Mouse (Mus musculus) gastrocnemius, postnatal 25 days (tissue): Measurements from ENCODE around the gene Tcf7l1. TPM values are rescaled to one million over a fixed set of nuclear protein-coding genes. Genes with fewer than 3 reads are reported as not detected.
A peak's percentile ranks its signal among the peaks of the same experiment; 100 is the strongest.

Experiments used
- DNase-seq: peaks from one replicate; pipeline ENCODE4 v3.0.0; 2022
- total RNA-seq, 2 experiments: library from RNA; stranded (reverse); gene quantifications; 1 replicate in 1 of 2; 2 replicates in 1 of 2; pipeline ENCODE4 v1.2.3; 2021

Gene Tcf7l1
- total RNA-seq, 2 experiments from 2014 or later = 4.8 to 5.8 TPM

GRCm38 (mm10) chr6:72787322-72787947 is 1.6 kb downstream of the Tcf7l1 start:
- DNase-seq = no peak

DNA sequence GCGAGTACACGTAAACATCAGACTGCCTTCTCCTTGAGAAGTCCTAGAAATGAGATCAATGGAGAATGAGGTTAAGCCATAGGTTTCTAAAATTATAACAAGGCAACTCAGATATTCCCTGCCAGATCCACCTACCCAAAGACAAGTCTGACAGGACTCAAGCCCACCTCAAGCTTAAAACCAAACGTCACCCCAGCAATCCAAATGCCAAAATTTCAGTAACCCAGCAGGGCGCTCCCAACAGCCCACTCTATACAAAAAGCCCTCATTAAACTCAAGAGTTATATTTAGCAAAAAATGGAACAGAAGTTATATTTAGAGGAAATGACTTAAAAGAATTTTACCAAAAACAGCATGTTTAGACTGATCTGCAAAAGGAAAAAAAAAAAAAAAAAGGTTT is 5.3 kb downstream of the Tcf7l1 start:
- DNase-seq = no peak

DNA sequence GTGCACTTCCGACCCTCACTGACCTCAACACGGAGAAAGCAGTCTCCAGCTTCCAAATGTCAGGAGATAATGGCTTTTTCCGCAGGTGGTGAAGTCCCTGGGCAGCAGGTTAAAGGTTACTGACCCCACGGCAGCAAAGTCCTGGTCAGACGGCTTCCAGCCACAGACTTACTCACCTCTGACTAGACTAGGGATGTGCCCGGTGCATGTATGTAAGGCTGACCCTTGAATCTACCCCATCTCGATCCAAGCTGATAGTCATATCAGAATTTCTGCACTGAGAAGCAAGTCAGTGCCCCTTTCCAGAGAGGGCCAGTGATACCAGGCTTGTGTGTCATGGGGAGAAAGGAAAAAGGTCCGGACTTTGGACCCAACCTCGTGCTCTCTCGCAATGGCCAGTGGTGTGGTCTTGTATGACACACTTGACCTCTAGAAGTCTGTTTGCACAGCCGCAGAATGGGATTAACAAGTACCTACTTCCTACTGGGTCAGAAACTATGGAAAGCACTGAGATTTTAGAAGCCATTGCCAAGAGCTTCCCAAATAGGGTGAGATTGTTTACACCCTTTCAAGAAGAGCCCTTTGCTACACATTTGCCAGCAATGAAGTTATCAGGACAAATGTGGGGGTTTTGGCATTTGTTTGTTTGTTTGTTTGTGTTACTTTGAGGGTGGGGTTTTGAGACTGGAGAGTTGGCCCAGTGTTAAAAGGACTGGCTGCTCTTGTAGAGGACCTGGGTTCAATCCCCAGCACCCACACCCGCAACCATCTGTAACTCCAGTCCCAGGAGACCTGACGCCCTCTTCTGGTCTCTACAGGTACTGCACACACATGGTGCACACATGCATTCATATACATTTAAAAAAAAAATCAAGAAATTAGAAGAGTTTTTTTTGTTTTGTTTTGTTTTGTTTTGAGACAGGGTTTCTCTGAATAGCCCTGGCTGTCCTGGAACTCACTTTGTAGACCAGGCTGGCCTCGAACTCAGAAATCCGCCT is 10.0 kb downstream of the Tcf7l1 start:
- no peak for DNase-seq

DNA sequence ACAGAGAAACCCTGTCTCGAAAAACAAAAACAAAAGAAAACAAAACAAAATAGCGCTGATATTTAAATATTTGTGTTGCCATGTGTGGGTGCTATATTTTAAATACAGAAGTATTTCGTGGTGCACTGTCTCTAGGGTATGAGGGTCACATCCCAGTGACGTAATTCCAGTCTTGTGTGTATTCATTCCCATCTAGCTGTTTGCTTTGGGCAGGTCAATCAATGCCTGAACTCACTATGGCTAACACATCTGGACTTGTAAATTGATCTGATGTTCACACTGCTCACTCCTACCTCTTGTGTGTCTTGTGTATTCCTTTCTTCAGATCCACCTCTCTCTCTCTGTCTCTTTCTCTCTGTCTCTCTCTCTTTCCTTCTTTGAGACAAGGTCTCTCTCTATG is 11.8 kb downstream of the Tcf7l1 start:
- no peak for DNase-seq

DNA sequence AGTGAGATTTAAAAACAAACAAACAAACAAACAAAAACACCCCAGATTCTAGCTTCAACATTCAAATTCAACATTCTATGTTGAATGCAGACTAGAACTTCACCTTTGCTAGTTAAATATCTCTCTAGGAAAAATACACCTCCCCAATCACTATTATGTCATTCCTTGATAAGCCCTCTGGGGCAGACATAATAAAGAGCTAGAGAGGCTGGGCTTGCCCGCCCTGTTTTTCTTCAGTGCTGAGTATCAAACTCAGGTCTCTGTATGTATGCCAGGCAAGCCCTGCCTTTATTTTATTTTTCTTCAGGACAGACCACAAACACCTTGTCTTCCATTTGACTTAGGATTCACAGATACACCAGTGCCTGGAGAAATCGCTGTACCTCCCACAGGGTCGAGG is 14.8 kb downstream of the Tcf7l1 start:
- DNase-seq = no peak

DNA sequence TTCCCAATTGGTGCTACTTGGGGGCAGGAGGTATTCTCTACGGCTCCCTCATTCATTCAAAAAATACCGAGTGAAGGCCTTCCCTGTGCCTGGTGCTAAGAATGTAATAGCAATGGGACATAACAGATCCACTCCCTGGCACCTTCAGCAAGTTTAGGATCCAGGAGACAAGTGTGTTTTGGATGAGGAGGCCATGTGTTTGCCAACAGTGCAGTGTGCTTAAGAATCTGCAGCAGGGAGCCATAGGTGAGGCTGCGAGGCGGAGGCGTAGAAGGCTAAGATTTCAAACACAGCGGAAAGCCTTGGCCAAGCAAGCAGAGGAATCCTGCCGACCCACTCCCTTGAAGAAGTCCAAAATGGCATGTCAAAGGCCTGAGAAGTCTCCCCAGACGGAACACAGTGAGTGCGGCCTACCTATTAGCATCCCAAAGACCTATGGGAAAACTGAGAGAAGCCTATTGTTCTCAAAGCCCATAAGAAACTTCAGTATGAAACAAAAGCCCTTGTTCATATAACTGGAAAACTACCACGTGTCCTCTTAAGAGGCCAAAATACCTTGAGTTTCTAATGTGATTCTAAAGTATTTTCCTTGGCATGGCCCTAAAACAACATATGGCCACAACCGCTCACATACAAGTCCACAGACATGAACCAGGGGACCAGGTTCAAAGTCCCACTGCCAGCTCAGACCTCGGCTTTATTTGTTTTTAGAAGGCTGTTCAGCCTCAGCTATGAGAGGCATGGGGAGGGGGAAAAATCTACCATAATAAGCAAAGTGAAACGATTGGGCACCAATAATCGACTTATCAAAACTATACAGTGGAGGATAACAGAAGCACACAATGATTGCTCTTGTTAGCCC is 18.9 kb downstream of the Tcf7l1 start:
- DNase-seq = no peak

DNA sequence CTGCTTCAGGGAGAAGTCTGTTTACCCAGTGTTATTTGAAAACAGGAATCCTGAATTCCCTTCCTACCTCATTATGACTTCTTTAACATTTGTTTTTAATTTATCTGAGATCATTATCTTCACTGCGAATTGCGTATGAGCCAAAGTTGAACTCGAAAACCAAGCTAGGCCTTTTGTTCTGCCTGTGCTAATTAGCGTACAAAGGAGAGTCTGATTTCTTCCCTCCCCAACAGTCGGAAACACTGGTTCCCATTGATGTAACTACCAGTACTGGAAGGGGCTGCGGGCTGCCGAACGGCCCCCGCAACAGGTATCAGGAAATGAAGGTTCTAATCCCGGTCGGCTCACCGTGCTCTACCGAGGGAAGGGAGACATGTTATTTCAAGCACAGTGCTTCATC is 19.7 kb downstream of the Tcf7l1 start:
- no peak for DNase-seq

- peak; percentile 46 for DNase-seq
Measured at GRCm38 (mm10) chr6:72768804-72769203, 20.2 kb downstream of the Tcf7l1 start.

DNA sequence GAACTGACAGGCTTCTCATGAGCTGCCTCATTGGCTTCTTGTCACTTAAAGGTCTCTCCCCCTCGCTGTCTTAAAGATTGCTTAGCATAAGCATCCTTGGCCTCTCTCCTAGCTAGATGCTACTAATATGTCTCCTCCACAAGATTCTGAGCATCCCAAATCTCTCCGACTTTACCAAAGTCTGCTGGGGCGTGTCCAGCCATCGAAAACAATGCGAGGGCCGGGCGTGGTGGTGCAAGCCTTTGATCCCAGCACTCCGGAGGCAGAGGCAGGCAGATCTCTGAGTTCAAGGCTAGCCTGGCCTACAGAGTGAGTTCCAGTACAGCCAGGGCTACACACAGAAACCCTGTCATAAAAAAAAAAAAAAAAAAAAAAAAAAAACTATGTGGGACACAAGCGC is 21.0 kb downstream of the Tcf7l1 start:
- no peak for DNase-seq

DNA sequence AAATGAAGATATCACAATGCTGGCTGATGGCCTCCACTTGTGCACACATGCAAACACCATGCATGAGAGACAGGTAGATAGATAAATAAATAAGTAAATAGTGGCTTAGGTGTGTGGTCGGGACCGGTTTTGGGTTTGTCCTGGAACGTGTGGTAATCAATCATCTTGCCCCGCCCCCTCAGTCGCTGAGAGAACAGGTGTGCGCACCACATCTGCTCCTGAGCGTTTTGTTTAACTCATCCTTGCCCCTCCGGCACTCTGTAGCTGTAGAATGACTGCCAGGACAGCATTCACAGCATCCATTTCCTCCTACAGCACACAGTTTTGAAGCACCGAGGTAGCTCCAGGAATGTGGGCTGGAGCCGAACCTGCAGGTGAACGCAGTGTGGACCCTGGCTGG is 25.4 kb downstream of the Tcf7l1 start:
- no peak for DNase-seq

DNA sequence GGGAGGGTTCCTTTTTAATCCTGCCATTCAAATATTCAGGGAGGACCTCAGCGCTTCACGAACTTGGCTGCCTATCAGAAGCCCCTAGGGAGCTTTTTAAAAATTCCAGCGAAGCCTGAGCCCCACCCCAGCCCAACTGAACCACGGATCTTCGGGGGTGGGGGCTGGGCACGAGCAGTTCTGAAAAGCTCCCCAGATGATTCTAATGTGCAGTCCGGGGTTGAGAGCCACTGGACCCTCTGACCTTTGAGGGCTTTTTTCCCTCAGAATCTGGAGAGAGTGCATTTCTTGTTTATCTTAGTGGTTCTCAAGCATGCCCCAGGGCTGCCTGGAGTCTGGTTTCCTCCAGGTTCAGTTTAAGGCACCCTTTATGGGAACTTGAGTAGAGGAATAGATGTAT is 27.4 kb downstream of the Tcf7l1 start:
- peak; percentile 38 for DNase-seq

DNA sequence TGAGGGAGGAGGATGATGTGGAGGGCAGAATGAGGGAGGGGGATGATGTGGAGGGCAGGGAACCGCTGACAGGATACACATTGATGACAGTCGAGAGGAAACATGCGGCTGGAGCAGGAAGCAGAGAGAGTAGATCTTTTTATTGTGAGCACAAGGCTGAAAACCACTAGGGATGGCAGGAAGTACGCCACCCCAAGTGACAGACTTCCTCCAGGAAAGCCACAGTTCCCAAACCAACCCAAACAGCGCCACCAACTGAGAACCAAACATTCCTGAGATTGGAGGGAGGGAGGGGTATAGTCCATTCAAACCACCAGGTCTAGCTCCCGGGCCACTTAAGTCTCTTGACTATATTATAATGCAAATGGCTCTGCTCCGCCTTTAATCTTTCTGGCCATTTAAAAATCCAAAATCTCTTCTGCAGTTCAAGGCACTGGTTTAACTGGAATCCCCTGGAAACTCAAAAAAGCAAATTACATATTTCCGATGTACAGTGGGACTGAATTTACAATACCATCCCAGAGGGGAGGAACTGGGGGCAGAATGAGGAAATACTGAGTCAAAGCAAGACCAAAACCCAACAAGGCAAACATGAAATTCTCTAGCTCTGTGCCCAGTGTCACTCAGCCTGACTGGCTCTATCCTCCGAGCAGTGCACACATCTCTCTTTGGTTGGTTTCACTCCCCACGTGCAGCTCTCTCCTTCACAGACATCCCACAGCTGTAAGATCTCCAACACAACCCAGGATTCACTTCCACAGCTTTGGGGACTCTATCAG is 30.6 kb downstream of the Tcf7l1 start:
- no peak for DNase-seq

DNA sequence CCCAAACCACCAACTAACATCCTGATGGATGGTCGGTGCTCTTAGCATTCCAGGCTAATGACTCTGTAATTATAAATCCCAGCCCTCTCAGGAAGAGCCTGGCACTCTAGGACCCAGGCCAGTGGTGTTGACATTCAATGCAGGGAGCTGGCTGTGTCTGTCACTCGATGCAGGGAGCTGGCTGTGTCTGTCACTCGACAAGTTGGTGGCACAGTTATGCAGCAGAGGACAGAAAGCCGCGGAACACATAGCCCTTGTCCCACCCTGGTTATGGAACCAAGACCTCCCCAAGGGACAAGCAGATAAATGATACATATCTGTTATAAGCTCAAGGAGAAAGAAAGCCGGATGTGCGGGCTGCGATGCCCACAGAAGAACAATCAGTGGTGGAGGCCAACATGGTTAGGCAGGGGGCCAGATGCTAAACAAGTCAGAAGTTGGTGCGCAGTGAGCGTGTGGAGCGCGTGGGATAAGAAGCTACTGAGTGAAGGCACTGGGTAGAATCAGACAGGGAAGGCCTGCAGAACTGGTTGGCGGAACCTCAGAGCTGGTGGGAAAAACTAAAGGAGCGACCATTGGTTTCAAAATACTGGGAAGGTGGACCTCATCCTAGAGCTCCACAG is 33.7 kb downstream of the Tcf7l1 start:
- no peak for DNase-seq

DNA sequence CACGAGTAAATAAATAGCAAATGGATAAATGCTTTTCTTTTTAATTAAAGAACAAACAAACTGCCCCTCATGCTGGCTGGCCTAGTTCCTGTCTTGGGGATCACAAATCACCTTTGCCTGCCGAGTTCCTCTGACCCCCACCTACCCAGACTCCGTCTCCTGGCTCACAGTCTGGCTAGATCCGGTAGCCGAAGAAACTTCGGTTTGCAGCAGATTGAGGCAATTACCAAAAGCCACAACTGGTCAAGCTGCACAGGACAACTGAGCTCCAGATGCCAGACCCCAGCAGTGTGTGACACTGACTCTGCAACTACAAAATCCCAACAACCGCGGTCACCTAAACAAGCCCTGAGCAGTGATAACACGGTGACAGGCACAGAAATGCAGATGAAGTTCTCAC is 34.8 kb downstream of the Tcf7l1 start:
- DNase-seq = no peak

DNA sequence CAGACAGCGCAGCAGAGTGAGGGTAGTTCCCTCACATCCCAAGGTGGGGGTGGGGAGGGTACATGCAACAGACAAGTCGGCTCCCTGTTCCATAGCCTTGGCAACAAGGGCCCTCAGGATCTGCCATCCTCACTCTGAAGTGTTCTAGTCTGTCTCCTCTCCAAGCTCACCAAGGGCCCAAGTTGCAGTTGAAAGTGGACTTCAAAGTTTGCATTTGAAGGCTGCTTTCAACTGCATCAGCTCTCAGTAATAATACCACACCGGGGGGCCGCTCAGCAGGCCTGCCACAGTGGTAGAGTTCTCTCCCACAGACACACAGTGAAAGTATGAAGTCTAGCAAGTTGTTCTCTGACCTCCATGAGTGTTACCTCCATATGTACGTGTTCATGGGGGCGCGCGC is 35.3 kb downstream of the Tcf7l1 start:
- DNase-seq = no peak

DNA sequence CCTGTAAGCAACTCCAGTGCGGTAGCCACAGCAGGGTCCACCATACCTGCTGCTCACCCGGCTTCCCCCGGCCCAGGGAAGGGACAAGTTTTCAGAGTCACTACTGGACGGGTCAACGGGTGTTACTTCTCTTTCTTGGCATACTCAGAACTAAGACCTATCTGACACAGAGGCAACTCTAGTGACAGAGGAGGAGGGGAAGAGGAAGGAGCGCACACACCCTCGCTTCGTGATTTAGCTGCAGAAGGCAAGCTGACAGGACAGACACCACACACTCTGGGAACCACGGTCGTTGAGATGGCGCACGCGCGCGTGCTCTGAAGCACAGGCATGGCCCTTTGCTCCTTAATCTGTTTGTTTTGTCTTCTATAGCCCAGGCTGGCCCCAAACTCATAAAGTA is 36.2 kb downstream of the Tcf7l1 start:
- DNase-seq = no peak

DNA sequence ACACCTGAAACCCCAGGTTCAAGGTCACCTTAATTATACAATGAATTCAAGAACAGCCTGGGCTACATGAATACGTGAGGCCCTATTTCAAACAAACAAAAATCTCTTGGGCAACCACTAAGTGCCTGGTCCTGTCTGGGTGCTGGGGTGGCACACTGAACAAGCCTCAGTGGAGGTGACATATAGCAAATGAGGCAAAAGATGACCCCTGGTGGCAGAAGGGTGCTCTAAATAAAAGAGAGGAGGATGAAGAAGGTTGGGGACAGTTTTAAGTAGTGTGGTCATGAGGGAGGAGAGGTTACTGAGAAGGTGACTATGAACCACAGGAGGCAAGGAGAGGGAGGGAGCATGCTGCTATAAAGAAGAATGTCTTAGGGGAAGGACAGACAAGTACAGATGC is 37.8 kb downstream of the Tcf7l1 start:
- DNase-seq = no peak

DNA sequence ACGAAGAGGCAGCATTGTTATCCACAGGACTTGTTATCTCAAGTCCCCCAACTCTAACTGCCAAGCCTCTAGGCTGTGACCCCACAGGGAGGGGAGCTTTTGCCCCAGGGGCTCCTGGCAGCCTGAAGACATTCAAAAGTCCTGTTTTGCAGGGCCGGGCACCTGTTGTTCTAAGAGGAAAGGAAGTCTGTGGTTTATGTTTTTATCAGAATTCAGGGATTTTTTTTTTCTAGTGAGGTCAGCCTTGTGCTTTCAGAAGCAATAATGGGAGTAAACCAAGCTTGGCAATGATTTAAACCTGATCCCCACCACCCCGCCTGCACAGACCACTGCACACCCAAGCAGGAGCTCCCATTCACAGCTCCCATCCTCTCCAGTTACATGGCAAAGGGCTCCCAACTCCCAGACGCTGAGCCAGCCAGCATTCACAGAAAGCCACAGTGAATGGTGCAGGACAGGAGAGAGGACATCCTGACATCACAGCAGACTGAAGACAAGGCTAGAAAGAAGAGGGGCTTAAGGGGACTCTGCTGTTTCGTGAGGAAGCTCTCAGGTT is 40.1 kb downstream of the Tcf7l1 start:
- no peak for DNase-seq

DNA sequence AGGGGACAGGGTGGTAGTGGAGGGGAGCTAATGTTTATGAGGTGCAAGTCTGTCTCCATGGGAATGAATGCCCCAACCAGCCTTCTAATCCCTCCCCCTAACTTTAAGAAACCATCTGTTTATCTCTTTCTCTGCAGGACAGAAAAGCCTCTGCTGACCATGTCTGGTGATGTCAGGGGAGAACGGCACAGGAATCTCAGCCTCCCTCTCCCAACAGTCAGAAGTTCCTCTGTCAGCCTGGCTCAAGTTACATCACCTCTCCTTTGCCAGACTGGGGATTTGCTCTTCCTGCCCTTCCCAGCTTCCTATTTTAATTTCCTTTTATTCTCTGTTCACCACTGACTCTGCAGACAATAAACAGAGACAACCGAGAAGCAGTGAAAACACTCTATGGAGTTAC is 40.6 kb downstream of the Tcf7l1 start:
- DNase-seq = no peak

- DNase-seq = no peak
Measured at GRCm38 (mm10) chr6:72747814-72748213, 41.2 kb downstream of the Tcf7l1 start.

GRCm38 (mm10) chr6:72747156-72747555 is 41.9 kb downstream of the Tcf7l1 start:
- DNase-seq = no peak
